Mouse (Mus musculus) neural tube, embryonic 13.5 days (tissue): ENCODE results near the gene Ptma. TPM values are rescaled to one million over a fixed set of nuclear protein-coding genes. Genes with fewer than 3 reads are reported as not detected.

ENCODE experiments used
- ATAC-seq: fragments of 200-750 bp; cut with Nextera tagmentation; 2 replicates; pipeline ENCODE4 v1.8.0; 2017; ENCODE audit warnings: low read depth, mild to moderate bottlenecking, moderate TSS enrichment, moderate library complexity
- H3K27ac ChIP-seq: fragments of 300-500 bp; sonication (generic); replicated peaks from 2 replicates; pipeline ENCODE4 v1.5.1; 2015; ENCODE audit warnings: moderate library complexity, mild to moderate bottlenecking, inconsistent platforms
- H3K27me3 ChIP-seq: fragments of 300-500 bp; sonication (generic); 2 replicates; pipeline ENCODE4 v1.6.1; 2015; ENCODE audit warnings: mild to moderate bottlenecking, inconsistent platforms
- H3K36me3 ChIP-seq: fragments of 300-500 bp; sonication (generic); 2 replicates; pipeline ENCODE4 v1.6.1; 2015; ENCODE audit warnings: mild to moderate bottlenecking, inconsistent platforms
- H3K4me1 ChIP-seq: fragments of 300-500 bp; sonication (generic); replicated peaks from 2 replicates; pipeline ENCODE4 v1.6.1; 2015; ENCODE audit warnings: inconsistent platforms
- H3K4me2 ChIP-seq: fragments of 300-500 bp; sonication (generic); 2 replicates; pipeline ENCODE4 v1.6.1; 2015; ENCODE audit warnings: inconsistent platforms, mild to moderate bottlenecking, moderate library complexity
- H3K4me3 ChIP-seq: fragments of 300-500 bp; sonication (generic); 2 replicates; pipeline ENCODE4 v1.5.1; 2015; ENCODE audit warnings: mild to moderate bottlenecking, inconsistent platforms
- H3K9ac ChIP-seq: fragments of 300-500 bp; sonication (generic); 2 replicates; pipeline ENCODE4 v1.6.1; 2015; ENCODE audit warnings: moderate library complexity, mild to moderate bottlenecking, inconsistent platforms
- H3K9me3 ChIP-seq: fragments of 300-500 bp; sonication (generic); 2 replicates; pipeline ENCODE4 v1.6.1; 2016; ENCODE audit warnings: inconsistent platforms
- WGBS: fragments of 180-500 bp; shearing (Covaris S2); methylation state at CpG from one replicate; pipeline ENCODE4 v1.1.7; 2015; 5-methylcytosine and 5-hydroxymethylcytosine counted together
- polyA plus RNA-seq: library from polyadenylated mRNA; unstranded; fragments of >200 nt; fragmentation: Nextera tagmentation; extraction: Ambion mirVana; gene quantifications from 2 replicates; pipeline ENCODE4 v1.2.1, GENCODE M21; 2015

Gene Ptma
- polyA plus RNA-seq, 1 experiment from 2014 or later = 2,347 TPM

DNA sequence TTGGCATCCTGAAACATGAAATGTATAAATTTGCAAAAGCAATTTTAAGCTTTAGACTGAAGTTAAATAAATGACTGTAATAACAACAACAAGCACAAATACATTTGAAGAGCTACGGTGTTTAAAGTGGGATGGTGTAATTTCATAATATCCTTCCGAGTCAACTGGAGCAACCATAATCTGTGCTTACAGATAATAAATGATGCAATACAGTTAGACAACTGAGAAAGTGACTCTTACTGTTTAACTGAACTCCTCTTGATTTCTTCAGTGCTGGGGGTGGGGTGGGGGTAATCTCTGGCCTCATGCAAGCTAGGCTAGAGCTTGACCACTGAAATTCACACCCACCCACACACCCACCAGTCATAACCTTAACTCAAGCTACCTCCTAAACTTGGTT, 44.9 kb downstream of the Ptma start:
- no peak overlapping the region for H3K9ac ChIP-seq
- WGBS = 96% methylated on average over 2 of the region's 2 CpGs
- ATAC-seq = no peak

DNA sequence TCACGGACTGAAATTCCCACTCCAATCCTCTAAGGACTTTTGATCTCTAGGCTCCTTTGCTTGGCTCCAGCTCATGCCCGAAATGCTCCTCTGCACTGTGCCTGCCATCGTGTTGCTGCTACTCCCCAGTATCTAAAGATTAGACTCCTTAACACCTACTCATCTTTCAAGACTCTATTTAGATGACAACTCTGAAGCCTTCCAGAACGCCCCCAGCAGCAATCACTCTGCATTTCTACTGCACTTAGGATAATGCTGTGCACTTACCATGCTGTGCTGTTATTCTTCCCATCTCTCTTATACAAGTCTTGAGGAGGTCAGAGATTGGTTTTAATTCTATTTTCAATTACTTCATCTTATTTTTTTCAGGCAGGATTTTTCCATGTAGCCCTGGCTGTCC, 45.4 kb downstream of the Ptma start:
- WGBS = 84% methylated on average over 4 of the region's 4 CpGs
- H3K4me2 ChIP-seq = no peak overlapping the region
- ATAC-seq = no peak

More for the DNA sequence above, 44.9 kb downstream of the Ptma start:
- no peaks in the 10 kb centered on the region for H3K27me3 ChIP-seq
- no peak overlapping the region for H3K27ac ChIP-seq
- H3K9me3 ChIP-seq = no peaks in the 10 kb centered on the region
- no peaks in the 10 kb centered on the region for H3K36me3 ChIP-seq
- H3K4me2 ChIP-seq = no peak overlapping the region
- no peak overlapping the region for H3K4me3 ChIP-seq
- no peaks in the 10 kb centered on the region for H3K4me1 ChIP-seq

More for the DNA sequence above, 45.4 kb downstream of the Ptma start:
- no peaks in the 10 kb centered on the region for H3K4me1 ChIP-seq
- H3K36me3 ChIP-seq = no peaks in the 10 kb centered on the region
- H3K27ac ChIP-seq = no peak overlapping the region
- H3K27me3 ChIP-seq = no peaks in the 10 kb centered on the region
- H3K9ac ChIP-seq = no peak overlapping the region
- H3K4me3 ChIP-seq = no peak overlapping the region
- H3K9me3 ChIP-seq = no peaks in the 10 kb centered on the region

Other genes starting within 250 kb of the Ptma start
- gene B3gnt7, start 223.9 kb upstream of the Ptma start, polyA plus RNA-seq = 3.3 and 4.2 TPM in 2 replicates
- gene Ncl, start 167.3 kb upstream of the Ptma start, polyA plus RNA-seq = 213 and 222 TPM in 2 replicates
- gene Nmur1, start 100.5 kb upstream of the Ptma start, polyA plus RNA-seq = 0.49 TPM in 1 of 2 replicates, not detected in the other
- gene Tex44, start 100.4 kb upstream of the Ptma start, polyA plus RNA-seq = not detected in 2 replicates
- 97.0 and 103 TPM in 2 replicates for gene Pde6d, start 55.9 kb downstream of the Ptma start, polyA plus RNA-seq
- gene Cops7b, start 56.2 kb downstream of the Ptma start, polyA plus RNA-seq = 53.5 and 60.6 TPM in 2 replicates
- 12.7 and 14.7 TPM in 2 replicates for gene Nppc, start 143.8 kb downstream of the Ptma start, polyA plus RNA-seq
- 35.5 and 40.8 TPM in 2 replicates for gene Dis3l2, start 177.1 kb downstream of the Ptma start, polyA plus RNA-seq